Mouse (Mus musculus) left cerebral cortex, postnatal 10 days (tissue): ENCODE results near the gene Adgrg3. TPM values are rescaled to one million over a fixed set of nuclear protein-coding genes. Genes with fewer than 3 reads are reported as not detected.
"Not testable (repeated sequence)": the region's sequence is repeated elsewhere in the genome, so short reads cannot be mapped to it uniquely, and the experiment has no call there.

Experiments
- DNase-seq, 2 experiments: peaks; one replicate each; pipeline ENCODE4 v3.0.0; 2021 to 2022; ENCODE audit warnings: low spot score in 2 of 2, mixed read lengths in 1 of 2; ENCODE audit errors: extremely low spot score in 1 of 2
- intact Hi-C: fragments of 180-260 bp; cut with DNase I; formaldehyde crosslinking; loops from one replicate; pipeline ENCODE4 v1.15.1; 2025
- total RNA-seq, 2 experiments: library from RNA; stranded (reverse); gene quantifications; 2 replicates each; pipeline ENCODE4 v1.2.3; 2021

Adgrg3 gene
- total RNA-seq, 2 experiments from 2014 or later, result 0.22 to 0.32 TPM

GRCm38 (mm10) chr8:95016684-95017083 is 808 bp upstream of the Adgrg3 start:
- intact Hi-C loops, result no loop called here

GRCm38 (mm10) chr8:95017969-95018635 is 610 bp downstream of the Adgrg3 start:
- intact Hi-C loops, result no loop called here
- DNase-seq, result no peak

More at GRCm38 (mm10) chr8:95016684-95017083, 808 bp upstream of the Adgrg3 start:
- DNase-seq, result no peak

GRCm38 (mm10) chr8:95020293-95020777 is 2.8 kb downstream of the Adgrg3 start:
- no peak for DNase-seq
- intact Hi-C loops, result no loop called here

GRCm38 (mm10) chr8:95020821-95021220 is 3.3 kb downstream of the Adgrg3 start:
- intact Hi-C loops, result no loop called here
- DNase-seq, result no peak

- DNase-seq, result no peak
- intact Hi-C loops, result no loop called here
These were observed 5.7 kb downstream of the Adgrg3 start for GRCm38 (mm10) chr8:95023201-95023600.

GRCm38 (mm10) chr8:95024387-95024786 is 6.9 kb downstream of the Adgrg3 start:
- intact Hi-C loops, result no loop called here
- DNase-seq, result no peak

GRCm38 (mm10) chr8:95025421-95025820 is 7.9 kb downstream of the Adgrg3 start:
- no peak for DNase-seq
- intact Hi-C loops, result no loop called here

- intact Hi-C loops, DNase-seq: not testable (repeated sequence)
These were observed 10.9 kb downstream of the Adgrg3 start for GRCm38 (mm10) chr8:95028391-95028790.

GRCm38 (mm10) chr8:95037106-95037925 is 19.8 kb downstream of the Adgrg3 start:
- peak; percentile 60 to 74 for DNase-seq
- intact Hi-C loops, result no loop called here

GRCm38 (mm10) chr8:95041883-95042784 is 24.6 kb downstream of the Adgrg3 start:
- intact Hi-C loops, result no loop called here
- peak in 1 of 2 experiments; percentile 5 for DNase-seq

GRCm38 (mm10) chr8:95044811-95045210 is 27.3 kb downstream of the Adgrg3 start:
- no peak for DNase-seq
- intact Hi-C loops, result no loop called here

GRCm38 (mm10) chr8:95046982-95047381 is 29.5 kb downstream of the Adgrg3 start:
- intact Hi-C loops, result no loop called here
- no peak for DNase-seq

- peak in 1 of 2 experiments; percentile 8 for DNase-seq
- intact Hi-C loops, result no loop called here
These were observed 30.6 kb downstream of the Adgrg3 start for GRCm38 (mm10) chr8:95047884-95048680.

GRCm38 (mm10) chr8:95049636-95050035 is 32.1 kb downstream of the Adgrg3 start:
- peak in 1 of 2 experiments; percentile 8 for DNase-seq
- intact Hi-C loops, result no loop called here

GRCm38 (mm10) chr8:95054438-95054837 is 36.9 kb downstream of the Adgrg3 start:
- intact Hi-C loops, result no loop called here
- DNase-seq, result no peak

- intact Hi-C loops, result no loop called here
- DNase-seq, result peak in 1 of 2 experiments; percentile 29
These were observed 37.5 kb downstream of the Adgrg3 start, which contains the start of gene Drc7 for GRCm38 (mm10) chr8:95054927-95055510. TSS of gene Drc7 (plus strand) at chr8:95055103.

GRCm38 (mm10) chr8:95056414-95056813 is 38.9 kb downstream of the Adgrg3 start:
- no peak for DNase-seq
- intact Hi-C loops, result no loop called here

- intact Hi-C loops, result no loop called here
- no peak for DNase-seq
These were observed 41.2 kb downstream of the Adgrg3 start for GRCm38 (mm10) chr8:95058661-95059060.
